Mouse (Mus musculus) heart, postnatal 10 days (tissue): ENCODE results near the gene Hdlbp. TPM values are rescaled to one million over a fixed set of nuclear protein-coding genes. Genes with fewer than 3 reads are reported as not detected.
"Not testable (repeated sequence)": the region's sequence is repeated elsewhere in the genome, so short reads cannot be mapped to it uniquely, and the experiment has no call there.

Experiments
- DNase-seq, 2 experiments: peaks; one replicate each; pipeline ENCODE4 v3.0.0; 2021
- intact Hi-C: fragments of 180-260 bp; cut with DNase I; formaldehyde crosslinking; loops from one replicate; pipeline ENCODE4 v1.15.1; 2025
- total RNA-seq, 2 experiments: library from RNA; stranded (reverse); gene quantifications; 2 replicates each; pipeline ENCODE4 v1.2.3; 2021

Hdlbp gene
- total RNA-seq, 2 experiments from 2014 or later = 347 to 363 TPM

- DNase-seq, intact Hi-C loops: not testable (repeated sequence)
These were observed 28.5 kb downstream of the Hdlbp start for GRCm38 (mm10) chr1:93450118-93450517.

DNA sequence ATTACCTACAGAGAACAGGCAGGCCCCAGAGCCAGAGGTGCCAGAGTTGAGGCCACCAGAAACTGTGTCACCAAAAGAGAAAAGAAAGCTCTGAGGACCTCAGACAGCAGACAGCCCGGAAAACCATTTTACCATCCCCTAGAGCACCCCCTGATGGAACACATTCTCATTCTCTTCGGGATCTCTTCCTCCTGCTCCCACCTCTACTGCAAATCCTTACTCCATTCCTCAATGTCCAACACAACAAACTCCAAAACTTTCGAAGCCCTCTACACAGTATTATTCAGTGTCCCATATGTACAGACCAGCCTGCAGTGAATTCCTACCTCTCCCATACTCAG, 32.8 kb downstream of the Hdlbp start:
- intact Hi-C loops = loop anchor here (1.0 to 10.0 kb wide), 3 partner anchors 33 to 279 kb away; partner anchors contain the start of gene Hdlbp

GRCm38 (mm10) chr1:93445111-93445821, 33.3 kb downstream of the Hdlbp start:
- intact Hi-C loops = loop anchor here (1.0 to 10.0 kb wide), 3 partner anchors 33 to 280 kb away; partner anchors contain the start of gene Hdlbp
- peak; percentile 87 to 89 for DNase-seq

More for the DNA sequence above, 32.8 kb downstream of the Hdlbp start:
- DNase-seq = no peak

DNA sequence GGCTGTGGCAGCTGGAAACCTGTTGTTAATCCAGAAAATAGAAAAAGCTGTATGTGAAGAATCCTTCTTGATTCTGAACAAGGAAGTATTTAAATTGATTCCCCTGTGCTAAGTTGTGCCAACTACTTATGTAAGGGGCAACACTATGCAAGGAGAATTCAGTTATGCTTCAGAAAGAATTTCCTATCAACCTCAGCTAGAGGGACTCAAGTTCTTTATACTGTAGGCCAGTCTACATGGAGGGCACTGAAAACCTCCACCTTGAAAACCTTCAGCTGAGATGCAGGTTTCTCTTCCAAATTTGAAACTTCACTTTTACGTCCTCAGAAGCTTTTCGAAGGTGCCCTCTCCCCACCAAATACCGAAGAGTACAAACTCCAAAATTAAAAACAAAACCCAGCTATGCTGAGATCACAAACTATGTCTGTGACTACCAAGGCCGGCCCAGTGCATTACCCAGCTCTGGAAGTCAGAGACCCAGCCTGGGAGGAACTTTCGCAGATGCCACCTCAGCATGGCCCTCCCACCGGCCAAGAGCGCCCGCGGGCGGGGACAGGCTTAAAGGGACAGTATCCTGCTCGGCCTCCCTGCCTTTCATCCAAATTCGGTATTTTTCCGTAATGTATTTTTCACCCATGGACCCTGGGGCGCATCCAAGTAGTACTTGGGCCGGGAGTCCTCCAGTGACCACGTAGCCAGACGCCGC, 34.1 kb downstream of the Hdlbp start:
- intact Hi-C loops = loop anchor here (1.0 to 10.0 kb wide), 3 partner anchors 34 to 280 kb away; partner anchors contain the start of gene Hdlbp
- DNase-seq = peak; percentile 86 to 87

- DNase-seq = no peak
- intact Hi-C loops = no loop called here
These were observed 39.3 kb downstream of the Hdlbp start for GRCm38 (mm10) chr1:93439321-93439720.

GRCm38 (mm10) chr1:93432087-93432486, 46.5 kb downstream of the Hdlbp start:
- intact Hi-C loops = no loop called here

DNA sequence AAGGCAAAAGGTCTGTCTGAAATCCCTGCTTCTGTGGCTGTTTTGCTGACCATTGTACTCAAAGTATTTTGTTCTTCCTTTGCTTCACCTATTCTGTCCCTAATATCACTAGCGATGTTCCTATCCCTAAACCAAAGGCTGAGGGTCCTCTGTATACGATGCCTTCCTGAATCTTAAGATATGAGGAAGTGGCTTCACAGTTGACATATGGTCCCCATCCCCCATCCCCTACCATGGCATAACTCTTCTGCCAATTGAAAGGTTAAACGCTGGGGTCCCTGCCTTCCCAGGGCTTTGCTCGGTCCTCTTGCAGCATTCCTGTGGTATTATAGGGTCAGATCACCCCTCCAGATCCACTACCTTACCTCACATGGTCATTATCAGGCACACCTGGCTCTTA, 75.2 kb downstream of the Hdlbp start:
- no peak for DNase-seq
- intact Hi-C loops = no loop called here

More at GRCm38 (mm10) chr1:93432087-93432486, 46.5 kb downstream of the Hdlbp start:
- DNase-seq = no peak

DNA sequence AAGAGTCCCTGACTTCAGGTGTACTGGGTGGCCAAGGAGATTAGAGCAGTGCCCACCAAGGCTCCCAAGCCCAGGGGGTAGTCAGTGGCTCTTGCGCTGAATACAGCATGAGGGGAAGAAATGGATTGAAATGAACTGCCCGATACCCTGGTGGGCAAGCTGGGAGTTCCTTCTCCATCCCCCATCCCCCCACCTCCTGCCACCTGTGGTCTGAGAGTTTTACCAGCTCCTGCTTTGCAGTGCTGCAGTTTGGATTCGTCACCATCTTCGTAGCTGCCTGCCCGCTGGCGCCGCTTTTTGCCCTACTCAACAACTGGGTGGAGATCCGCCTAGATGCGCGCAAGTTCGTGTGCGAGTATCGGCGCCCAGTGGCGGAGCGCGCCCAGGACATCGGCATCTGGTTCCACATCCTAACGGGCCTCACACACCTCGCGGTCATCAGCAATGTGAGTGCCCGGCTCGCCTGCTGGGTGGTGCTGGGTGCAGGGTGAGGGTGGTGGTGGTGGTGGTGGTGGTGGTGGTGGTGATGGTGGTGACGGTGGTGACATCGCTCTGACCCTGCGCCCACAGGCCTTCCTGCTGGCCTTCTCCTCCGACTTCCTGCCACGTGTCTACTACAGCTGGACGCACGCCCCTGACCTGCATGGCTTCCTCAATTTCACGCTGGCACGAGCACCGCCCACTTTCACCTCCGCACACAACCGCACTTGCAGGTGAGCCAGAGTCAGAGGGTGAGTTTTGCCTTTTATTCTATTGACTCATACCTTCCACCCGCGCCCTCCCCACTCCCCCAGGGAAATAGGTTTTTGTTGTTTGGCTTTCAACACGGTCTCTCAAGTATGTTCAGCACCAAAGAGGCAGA, 77.2 kb downstream of the Hdlbp start:
- peak in 1 of 2 experiments; percentile 11 for DNase-seq
- intact Hi-C loops = no loop called here

GRCm38 (mm10) chr1:93388906-93389305, 89.7 kb downstream of the Hdlbp start:
- no peak for DNase-seq
- intact Hi-C loops = no loop called here

- intact Hi-C loops = no loop called here
- DNase-seq = no peak
These were observed 91.4 kb downstream of the Hdlbp start for GRCm38 (mm10) chr1:93387198-93387597.

GRCm38 (mm10) chr1:93379117-93379516, 99.5 kb downstream of the Hdlbp start:
- DNase-seq = no peak
- intact Hi-C loops = no loop called here

DNA sequence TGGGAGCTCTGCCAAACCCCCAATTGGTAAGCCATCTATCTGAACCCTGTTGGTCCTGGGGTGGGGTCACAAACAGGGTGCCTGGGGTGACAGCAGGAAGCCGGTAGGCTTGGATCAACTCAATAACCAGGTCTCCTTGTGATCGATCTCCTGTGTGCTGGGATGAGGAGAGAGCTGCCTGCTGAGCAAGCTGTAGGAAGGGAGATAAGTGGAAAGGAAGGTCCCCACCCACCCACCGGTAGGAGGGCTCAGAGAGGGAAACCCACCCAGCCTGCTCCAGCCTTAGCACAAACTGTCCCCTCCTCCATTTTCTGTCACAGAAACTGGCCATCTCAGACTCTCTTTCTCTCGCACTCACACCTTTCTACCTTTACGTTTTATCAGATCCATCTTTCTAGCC, 101.3 kb downstream of the Hdlbp start:
- DNase-seq = no peak
- intact Hi-C loops = no loop called here

DNA sequence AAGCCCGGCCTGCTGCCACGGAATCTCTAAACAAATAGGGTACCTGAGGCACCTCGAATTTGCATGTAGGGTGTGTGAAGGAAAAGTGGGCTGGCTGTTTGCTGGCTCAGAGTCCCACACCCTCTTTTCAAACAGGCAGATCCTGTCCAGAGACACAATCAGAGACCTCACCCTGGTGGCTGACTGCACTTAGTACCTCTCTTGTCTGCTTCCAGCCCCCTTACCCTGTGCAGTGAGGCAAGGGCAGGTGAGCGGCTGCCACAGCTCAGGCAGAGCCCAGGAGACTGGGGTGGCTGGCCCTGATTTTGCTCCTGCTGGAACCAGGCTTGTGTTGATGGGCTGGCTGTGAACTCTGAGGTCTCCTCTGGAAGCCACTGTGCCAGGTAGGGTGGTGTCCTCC, 105.0 kb downstream of the Hdlbp start, which contains the start of gene Ano7:
Ano7 (plus strand) TSS at position 266 of the 400 bp plus-strand sequence.
- intact Hi-C loops = no loop called here
- DNase-seq = no peak

DNA sequence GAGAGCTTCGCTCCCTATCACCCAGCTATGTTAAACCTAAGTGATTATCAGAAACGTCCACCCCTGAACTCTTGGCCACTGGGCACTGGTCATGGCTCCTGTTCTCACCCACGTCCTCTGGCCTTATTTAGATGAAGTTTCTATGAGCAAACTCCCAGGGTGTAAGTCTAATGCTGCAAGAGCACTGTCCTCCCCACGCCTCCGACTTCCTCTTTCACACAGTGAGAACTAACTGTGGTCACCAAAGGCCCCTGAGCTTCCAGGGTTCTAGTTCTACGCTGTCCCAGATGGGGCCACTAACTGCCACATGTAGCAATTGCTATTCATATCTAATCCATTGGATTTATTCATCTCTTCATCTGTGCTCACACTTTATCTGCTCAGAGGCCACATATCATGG, 113.0 kb downstream of the Hdlbp start:
- intact Hi-C loops = no loop called here
- no peak for DNase-seq

GRCm38 (mm10) chr1:93362661-93363060, 116.0 kb downstream of the Hdlbp start:
- intact Hi-C loops = no loop called here
- no peak for DNase-seq

Other genes with a start within 250 kb of the Hdlbp start
- 10 to 100 TPM; 11.4 to 17.6 TPM for gene Sned1, start 243.0 kb downstream of the Hdlbp start, total RNA-seq
- gene Mterf4, start 172.9 kb downstream of the Hdlbp start, total RNA-seq = 10 to 100 TPM; 14.1 to 14.9 TPM
- 10 to 100 TPM; 29.9 to 35.2 TPM for gene Ppp1r7, start 136.0 kb downstream of the Hdlbp start, total RNA-seq
- 1 to 10 TPM; 2.7 to 4.2 TPM for gene Pask, start 135.3 kb downstream of the Hdlbp start, total RNA-seq
- gene Ano7, start 104.9 kb downstream of the Hdlbp start, total RNA-seq = not detected
- gene Farp2, start 33.3 kb upstream of the Hdlbp start, total RNA-seq = 10 to 100 TPM; 16.5 to 18.6 TPM
- gene Stk25, start 179.8 kb upstream of the Hdlbp start, total RNA-seq = 100 to 1,000 TPM; 135 to 138 TPM
- gene Bok, start 206.8 kb upstream of the Hdlbp start, total RNA-seq = 10 to 100 TPM; 10.2 to 10.4 TPM